Comparison of ENCODE assay signal across 8 mouse cellular contexts in genomic region chr16:33123938-33124820, GRCm38 (mm10).
DNase-seq lines count a peak whose midpoint lies in the region; ATAC-seq lines count a peak whose summit lies in the region.

No protein-coding gene starts in this region.

- H3K27me3 ChIP-seq in midbrain, embryonic 14.5 days (ENCODE audit: control insufficient read depth, insufficient read depth, low read length), result no peaks in the 10 kb centered on the region
- no peaks in the 10 kb centered on the region for H3K27me3 ChIP-seq in midbrain, embryonic 10.5 days (ENCODE audit: low read depth, poor library complexity, severe bottlenecking)

- no peak overlapping the region for H3K4me3 ChIP-seq in midbrain, embryonic 14.5 days (replicated peaks; ENCODE audit: low read depth, low read length)
- H3K4me3 ChIP-seq in midbrain, embryonic 10.5 days, result no peak overlapping the region

- peaks cover 24% of the 10 kb centered on the region for H3K36me3 ChIP-seq in midbrain, embryonic 14.5 days (ENCODE audit: control insufficient read depth, insufficient read depth, low read length)
- peaks cover 61% of the 10 kb centered on the region for H3K36me3 ChIP-seq in midbrain, embryonic 10.5 days

- WGBS in midbrain, embryonic 14.5 days, result 84% methylated on average over 24 of the region's 24 CpGs
- WGBS in midbrain, embryonic 10.5 days, result 93% methylated on average over 24 of the region's 24 CpGs

- peak; percentile 79 to 81 for DNase-seq in cerebellum, postnatal 10 days
- DNase-seq in midbrain, embryonic 14.5 days, result peak; percentile 40
- DNase-seq in midbrain, embryonic 10.5 days (ENCODE audit: low spot score), result no peak
- DNase-seq in naive thymus-derived CD4-positive, alpha-beta T cell, adult 2 months (ENCODE audit: low read depth), result peak; percentile 35
- DNase-seq in spleen, postnatal 4 days (ENCODE audit: low spot score in 2 of 2), result no peak
- DNase-seq in frontal cortex, postnatal 36 days (ENCODE audit: low spot score in 2 of 2), result no peak

- no peaks in the 10 kb centered on the region for H3K9me3 ChIP-seq in midbrain, embryonic 14.5 days (ENCODE audit: control insufficient read depth, low read length)
- H3K9me3 ChIP-seq in midbrain, embryonic 10.5 days (replicated peaks), result no peaks in the 10 kb centered on the region

- no peak for ATAC-seq in cerebellum, adult (ENCODE audit: insufficient number of reproducible peaks, low FRiP score, low TSS enrichment)
- ATAC-seq in midbrain, embryonic 14.5 days (ENCODE audit: low FRiP score, low TSS enrichment), result no peak
- ATAC-seq in granulocyte monocyte progenitor cell, adult 5-6 weeks (replicated peaks; ENCODE audit: poor library complexity, severe bottlenecking), result peak; percentile 71

- H3K4me1 ChIP-seq in midbrain, embryonic 14.5 days (ENCODE audit: control insufficient read depth, insufficient read depth, low read length), result no peaks in the 10 kb centered on the region
- no peaks in the 10 kb centered on the region for H3K4me1 ChIP-seq in midbrain, embryonic 10.5 days

- H3K4me2 ChIP-seq in midbrain, embryonic 14.5 days (ENCODE audit: low read length), result no peak overlapping the region

- H3K27ac ChIP-seq in midbrain, embryonic 14.5 days (replicated peaks; ENCODE audit: low read depth, low read length), result no peak overlapping the region
- no peak overlapping the region for H3K27ac ChIP-seq in midbrain, embryonic 10.5 days (replicated peaks)

- H3K9ac ChIP-seq in midbrain, embryonic 14.5 days (replicated peaks; ENCODE audit: low read length), result no peak overlapping the region

Comparison
In these comparisons a context has a peak if more than half of its experiments do, and no peak if none do; other contexts are left out.
1. DNase-seq: peak in cerebellum, postnatal 10 days (2 of 2), midbrain, embryonic 14.5 days (single experiment) and naive thymus-derived CD4-positive, alpha-beta T cell, adult 2 months (single experiment); none in midbrain, embryonic 10.5 days (single experiment), spleen, postnatal 4 days (0 of 2) and frontal cortex, postnatal 36 days (0 of 2).